Mouse (Mus musculus): ENCODE data around the gene Fkbp6. TPM values are rescaled to one million over a fixed set of nuclear protein-coding genes. Genes with fewer than 3 reads are reported as not detected.

Fkbp6 gene
- polyA plus RNA-seq, 1 experiment from 2014 or later, result not detected

- Histone ChIP-seq H3K36me3 (no peaks in the 10 kb centered on the region), H3K4me1 (no peaks in the 10 kb centered on the region), H3K4me2 (replicated peaks) (no peak within 1 kb of the TSS), H3K27me3 (peaks cover 15% of the 10 kb centered on the region), H3K9ac (no peak within 1 kb of the TSS), H3K4me3 (replicated peaks) (no peak within 1 kb of the TSS), H3K9me3 (replicated peaks) (no peaks in the 10 kb centered on the region; the same call in none of the 2 replicates), H3K27ac (replicated peaks) (no peak within 1 kb of the TSS)
- no peak for ATAC-seq (ENCODE audit: insufficient number of reproducible peaks, low FRiP score, low TSS enrichment, low read depth)
- WGBS, result 41% methylated on average over 9 of the region's 9 CpGs
Measured at GRCm38 (mm10) chr5:135352995-135353394, 3.2 kb upstream of the Fkbp6 start, which contains the start of gene Trim50. Gene Trim50 (plus strand): TSS chr5:135353295.

GRCm38 (mm10) chr5:135351606-135352005 is 1.8 kb upstream of the Fkbp6 start:
- Histone ChIP-seq H3K36me3 (no peaks in the 10 kb centered on the region), H3K27me3 (peaks cover 15% of the 10 kb centered on the region), H3K4me1 (no peaks in the 10 kb centered on the region), H3K4me3 (replicated peaks) (no peak overlapping the region), H3K4me2 (replicated peaks) (no peak overlapping the region), H3K9ac (no peak overlapping the region), H3K9me3 (replicated peaks) (no peaks in the 10 kb centered on the region; the same call in 1 of the 2 replicates), H3K27ac (replicated peaks) (no peak overlapping the region)
- 81% methylated on average over 13 of the region's 13 CpGs for WGBS
- no peak for ATAC-seq (ENCODE audit: insufficient number of reproducible peaks, low FRiP score, low TSS enrichment, low read depth)

- no peaks in the 10 kb centered on the region for H3K36me3 ChIP-seq
- no peak overlapping the region for H3K27ac ChIP-seq (replicated peaks)
- no peaks in the 10 kb centered on the region for H3K27me3 ChIP-seq
- ATAC-seq (ENCODE audit: insufficient number of reproducible peaks, low FRiP score, low TSS enrichment, low read depth), result no peak
- WGBS, result 50% methylated on average over 4 of the region's 4 CpGs
- no peak overlapping the region for H3K9ac ChIP-seq
- H3K4me3 ChIP-seq (replicated peaks), result no peak overlapping the region
- H3K9me3 ChIP-seq (replicated peaks), result no peaks in the 10 kb centered on the region; the same call in 1 of the 2 replicates
- H3K4me1 ChIP-seq, result no peaks in the 10 kb centered on the region
- no peak overlapping the region for H3K4me2 ChIP-seq (replicated peaks)
Measured at GRCm38 (mm10) chr5:135347511-135348011, 2.3 kb downstream of the Fkbp6 start.

- no peak for ATAC-seq (ENCODE audit: insufficient number of reproducible peaks, low FRiP score, low TSS enrichment, low read depth)
Measured at GRCm38 (mm10) chr5:135346430-135346829, 3.4 kb downstream of the Fkbp6 start.

GRCm38 (mm10) chr5:135345989-135346388 is 3.9 kb downstream of the Fkbp6 start:
- Histone ChIP-seq H3K9me3 (replicated peaks) (no peaks in the 10 kb centered on the region; the same call in 1 of the 2 replicates), H3K4me2 (replicated peaks) (no peak overlapping the region), H3K27ac (replicated peaks) (no peak overlapping the region), H3K4me3 (replicated peaks) (no peak overlapping the region), H3K36me3 (no peaks in the 10 kb centered on the region), H3K27me3 (no peaks in the 10 kb centered on the region), H3K4me1 (no peaks in the 10 kb centered on the region), H3K9ac (no peak overlapping the region)
- 73% methylated on average over 7 of the region's 7 CpGs for WGBS
- no peak for ATAC-seq (ENCODE audit: insufficient number of reproducible peaks, low FRiP score, low TSS enrichment, low read depth)

More at GRCm38 (mm10) chr5:135346430-135346829, 3.4 kb downstream of the Fkbp6 start:
- H3K4me2 ChIP-seq (replicated peaks), result no peak overlapping the region
- no peaks in the 10 kb centered on the region for H3K36me3 ChIP-seq
- WGBS, result 36% methylated on average over 1 of the region's 1 CpGs
- no peak overlapping the region for H3K27ac ChIP-seq (replicated peaks)
- H3K4me1 ChIP-seq, result no peaks in the 10 kb centered on the region
- no peak overlapping the region for H3K9ac ChIP-seq
- H3K4me3 ChIP-seq (replicated peaks), result no peak overlapping the region
- H3K27me3 ChIP-seq, result no peaks in the 10 kb centered on the region
- no peaks in the 10 kb centered on the region; the same call in 1 of the 2 replicates for H3K9me3 ChIP-seq (replicated peaks)

GRCm38 (mm10) chr5:135337575-135337974 is 12.3 kb downstream of the Fkbp6 start:
- Histone ChIP-seq H3K27me3 (no peaks in the 10 kb centered on the region), H3K4me1 (no peaks in the 10 kb centered on the region), H3K9me3 (replicated peaks) (no peaks in the 10 kb centered on the region), H3K36me3 (no peaks in the 10 kb centered on the region), H3K9ac (no peak overlapping the region), H3K4me2 (replicated peaks) (no peak overlapping the region), H3K4me3 (replicated peaks) (no peak overlapping the region), H3K27ac (replicated peaks) (no peak overlapping the region)
- WGBS, result 50% methylated on average over 3 of the region's 3 CpGs
- ATAC-seq (ENCODE audit: insufficient number of reproducible peaks, low FRiP score, low TSS enrichment, low read depth), result no peak

- no peaks in the 10 kb centered on the region for H3K27me3 ChIP-seq
- H3K4me2 ChIP-seq (replicated peaks), result no peak overlapping the region
- 86% methylated on average over 6 of the region's 6 CpGs for WGBS
- no peak for ATAC-seq (ENCODE audit: insufficient number of reproducible peaks, low FRiP score, low TSS enrichment, low read depth)
- H3K4me3 ChIP-seq (replicated peaks), result no peak overlapping the region
- no peaks in the 10 kb centered on the region for H3K4me1 ChIP-seq
- H3K27ac ChIP-seq (replicated peaks), result no peak overlapping the region
- no peak overlapping the region for H3K9ac ChIP-seq
- no peaks in the 10 kb centered on the region for H3K9me3 ChIP-seq (replicated peaks)
- no peaks in the 10 kb centered on the region for H3K36me3 ChIP-seq
Measured at GRCm38 (mm10) chr5:135331161-135331560, 18.7 kb downstream of the Fkbp6 start.

GRCm38 (mm10) chr5:135330201-135330600 is 19.6 kb downstream of the Fkbp6 start:
- H3K9me3 ChIP-seq (replicated peaks), result no peaks in the 10 kb centered on the region
- H3K27me3 ChIP-seq, result no peaks in the 10 kb centered on the region
- no peak overlapping the region for H3K27ac ChIP-seq (replicated peaks)
- no peaks in the 10 kb centered on the region for H3K4me1 ChIP-seq
- no peak overlapping the region for H3K9ac ChIP-seq
- ATAC-seq (ENCODE audit: insufficient number of reproducible peaks, low FRiP score, low TSS enrichment, low read depth), result no peak
- H3K4me3 ChIP-seq (replicated peaks), result no peak overlapping the region
- no peak overlapping the region for H3K4me2 ChIP-seq (replicated peaks)
- H3K36me3 ChIP-seq, result no peaks in the 10 kb centered on the region
- 85% methylated on average over 5 of the region's 5 CpGs for WGBS

- WGBS, result 66% methylated on average over 4 of the region's 4 CpGs
- Histone ChIP-seq H3K27ac (replicated peaks) (no peak overlapping the region), H3K36me3 (no peaks in the 10 kb centered on the region), H3K9ac (no peak overlapping the region), H3K4me3 (replicated peaks) (no peak overlapping the region), H3K9me3 (replicated peaks) (no peaks in the 10 kb centered on the region), H3K4me1 (no peaks in the 10 kb centered on the region), H3K4me2 (replicated peaks) (no peak overlapping the region), H3K27me3 (no peaks in the 10 kb centered on the region)
- no peak for ATAC-seq (ENCODE audit: insufficient number of reproducible peaks, low FRiP score, low TSS enrichment, low read depth)
Measured at GRCm38 (mm10) chr5:135329471-135329870, 20.4 kb downstream of the Fkbp6 start.

GRCm38 (mm10) chr5:135326121-135326659 is 23.7 kb downstream of the Fkbp6 start:
- Histone ChIP-seq H3K9me3 (replicated peaks) (no peaks in the 10 kb centered on the region), H3K4me2 (replicated peaks) (no peak overlapping the region), H3K27me3 (no peaks in the 10 kb centered on the region), H3K4me1 (no peaks in the 10 kb centered on the region), H3K4me3 (replicated peaks) (no peak overlapping the region), H3K27ac (replicated peaks) (no peak overlapping the region), H3K9ac (no peak overlapping the region), H3K36me3 (no peaks in the 10 kb centered on the region)
- no peak for ATAC-seq (ENCODE audit: insufficient number of reproducible peaks, low FRiP score, low TSS enrichment, low read depth)
- WGBS, result 8% methylated on average over 3 of the region's 3 CpGs

GRCm38 (mm10) chr5:135322197-135322596 is 27.6 kb downstream of the Fkbp6 start:
- H3K27me3 ChIP-seq, result no peaks in the 10 kb centered on the region
- ATAC-seq (ENCODE audit: insufficient number of reproducible peaks, low FRiP score, low TSS enrichment, low read depth), result no peak
- no peak overlapping the region for H3K9ac ChIP-seq
- H3K27ac ChIP-seq (replicated peaks), result no peak overlapping the region
- no peak overlapping the region for H3K4me2 ChIP-seq (replicated peaks)
- H3K9me3 ChIP-seq (replicated peaks), result no peaks in the 10 kb centered on the region
- H3K4me3 ChIP-seq (replicated peaks), result no peak overlapping the region
- H3K36me3 ChIP-seq, result no peaks in the 10 kb centered on the region
- WGBS, result 93% methylated on average over 1 of the region's 1 CpGs
- no peaks in the 10 kb centered on the region for H3K4me1 ChIP-seq

- Histone ChIP-seq H3K4me3 (replicated peaks) (no peak overlapping the region), H3K9ac (no peak overlapping the region), H3K9me3 (replicated peaks) (no peaks in the 10 kb centered on the region), H3K4me2 (replicated peaks) (no peak overlapping the region), H3K27ac (replicated peaks) (no peak overlapping the region), H3K27me3 (no peaks in the 10 kb centered on the region), H3K4me1 (no peaks in the 10 kb centered on the region), H3K36me3 (no peaks in the 10 kb centered on the region)
- ATAC-seq (ENCODE audit: insufficient number of reproducible peaks, low FRiP score, low TSS enrichment, low read depth), result no peak
- 64% methylated on average over 2 of the region's 2 CpGs for WGBS
Measured at GRCm38 (mm10) chr5:135319856-135320255, 30.0 kb downstream of the Fkbp6 start.
